Mouse (Mus musculus) heart, postnatal 0 days (tissue): ENCODE measurements around the gene Stox2. TPM values are rescaled to one million over a fixed set of nuclear protein-coding genes. Genes with fewer than 3 reads are reported as not detected.

Source experiments
- ATAC-seq: fragments of 200-750 bp; cut with Nextera tagmentation; 2 replicates; pipeline ENCODE4 v1.8.0; 2017; ENCODE audit warnings: low read depth, moderate number of reproducible peaks, moderate library complexity; ENCODE audit not compliant: insufficient read depth
- DNase-seq: peaks from one replicate; pipeline ENCODE4 v3.0.0-alpha.2; 2016; ENCODE audit warnings: low spot score
- H3K27ac ChIP-seq: fragments of 300-500 bp; sonication (generic); 2 replicates; pipeline ENCODE4 v1.5.1; 2014; ENCODE audit warnings: low read depth, mild to moderate bottlenecking
- H3K27me3 ChIP-seq: fragments of 300-500 bp; sonication (generic); 2 replicates; pipeline ENCODE4 v1.6.1; 2014; ENCODE audit warnings: low read length, mixed read lengths; ENCODE audit not compliant: control insufficient read depth, insufficient read depth
- H3K36me3 ChIP-seq: fragments of 300-500 bp; sonication (generic); replicated peaks from 2 replicates; pipeline ENCODE4 v1.6.1; 2014; ENCODE audit warnings: low read length, mixed read lengths; ENCODE audit not compliant: control insufficient read depth, insufficient read depth
- H3K4me1 ChIP-seq: fragments of 300-500 bp; sonication (generic); 2 replicates; pipeline ENCODE4 v1.6.1; 2014; ENCODE audit warnings: antibody characterized with exemption; ENCODE audit not compliant: control insufficient read depth, insufficient read depth
- H3K4me2 ChIP-seq: fragments of 300-500 bp; sonication (generic); 2 replicates; pipeline ENCODE4 v1.6.1; 2014; ENCODE audit warnings: low read depth, mild to moderate bottlenecking, low read length, moderate library complexity
- H3K4me3 ChIP-seq: fragments of 300-500 bp; sonication (generic); 2 replicates; pipeline ENCODE4 v1.5.1; 2014; ENCODE audit warnings: low read depth, low read length
- H3K9ac ChIP-seq: fragments of 300-500 bp; sonication (generic); replicated peaks from 2 replicates; pipeline ENCODE4 v1.6.1; 2014; ENCODE audit warnings: low read depth, low read length, mixed read lengths
- H3K9me3 ChIP-seq: fragments of 300-500 bp; sonication (generic); replicated peaks from 2 replicates; pipeline ENCODE4 v1.6.1; 2016; ENCODE audit warnings: low read length; ENCODE audit not compliant: control insufficient read depth
- CTCF ChIP-seq: IDR thresholded peaks from 2 replicates; pipeline ENCODE4 v1.5.1; 2016; ENCODE audit warnings: antibody characterized with exemption, control low read depth, low read depth
- EP300 ChIP-seq: IDR thresholded peaks from 2 replicates; pipeline ENCODE4 v1.6.1; 2016; ENCODE audit warnings: antibody characterized with exemption, low read depth
- WGBS: fragments of 180-500 bp; shearing (Covaris S2); extraction: QIAGEN DNeasy Blood & Tissue Kit; methylation state at CpG from one replicate; pipeline ENCODE4 v1.1.7; 2014; 5-methylcytosine and 5-hydroxymethylcytosine counted together
- polyA plus RNA-seq: library from polyadenylated mRNA; unstranded; fragments of >200 nt; fragmentation: Nextera tagmentation; extraction: Ambion mirVana; gene quantifications from 2 replicates; pipeline ENCODE4 v1.2.1, GENCODE M21; 2015
- total RNA-seq: library from RNA; depleted of rRNA; stranded (reverse); fragments of >200 nt; gene quantifications from 2 replicates; pipeline ENCODE4 v1.2.3, GENCODE M21; 2014; ENCODE audit warnings: low replicate concordance

Gene Stox2
- total and polyA plus RNA-seq, 2 experiments from 2014 or later, result 6.2 to 12.7 TPM

GRCm38 (mm10) chr8:47278211-47278610, 168.0 kb downstream of the Stox2 start:
- Histone ChIP-seq H3K27ac (no peak overlapping the region), H3K4me1 (peaks cover 14% of the 10 kb centered on the region; the same call in 1 of the 2 replicates), H3K9ac (no peak overlapping the region), H3K9me3 (no peaks in the 10 kb centered on the region), H3K36me3 (no peaks in the 10 kb centered on the region), H3K27me3 (no peaks in the 10 kb centered on the region), H3K4me2 (no peak overlapping the region), H3K4me3 (no peak overlapping the region)
- WGBS, result 68% methylated on average over 3 of the region's 3 CpGs
- no peak for DNase-seq
- ATAC-seq, result no peak
- TF ChIP-seq CTCF (no peak), EP300 (no peak)

DNA sequence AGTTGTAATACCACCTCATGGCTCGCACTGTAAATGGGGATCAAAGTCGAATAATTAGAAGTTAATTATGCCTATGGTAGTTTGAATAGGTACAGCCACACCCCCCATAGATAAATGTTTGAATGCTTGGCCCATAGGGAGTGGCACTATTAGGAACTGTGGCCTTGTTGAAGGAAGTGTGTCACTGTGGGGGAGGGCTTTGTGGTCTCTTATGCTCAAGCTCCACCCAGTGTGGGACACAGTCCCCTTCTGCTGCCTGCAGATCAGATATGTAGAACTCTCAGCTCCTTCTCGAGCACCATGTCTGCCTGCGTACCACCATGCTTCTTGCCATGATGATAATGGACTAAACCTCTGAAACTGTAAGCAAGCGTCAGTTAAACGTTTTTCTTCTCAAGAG, 177.2 kb downstream of the Stox2 start:
- Histone ChIP-seq H3K4me1 (peaks cover 21% of the 10 kb centered on the region), H3K4me3 (no peak overlapping the region), H3K36me3 (no peaks in the 10 kb centered on the region), H3K27me3 (no peaks in the 10 kb centered on the region), H3K27ac (peak overlapping the region; percentile 54; the same call in 1 of the 2 replicates), H3K4me2 (0 out of 2 replicates have a peak overlapping the region, but pooled peaks have one; percentile 37), H3K9me3 (no peaks in the 10 kb centered on the region), H3K9ac (no peak overlapping the region)
- ATAC-seq (no peak; the same call in 1 of the 2 replicates), DNase-seq (no peak)
- TF ChIP-seq EP300 (no peak), CTCF (no peak)
- 85% methylated on average over 6 of the region's 6 CpGs for WGBS

DNA sequence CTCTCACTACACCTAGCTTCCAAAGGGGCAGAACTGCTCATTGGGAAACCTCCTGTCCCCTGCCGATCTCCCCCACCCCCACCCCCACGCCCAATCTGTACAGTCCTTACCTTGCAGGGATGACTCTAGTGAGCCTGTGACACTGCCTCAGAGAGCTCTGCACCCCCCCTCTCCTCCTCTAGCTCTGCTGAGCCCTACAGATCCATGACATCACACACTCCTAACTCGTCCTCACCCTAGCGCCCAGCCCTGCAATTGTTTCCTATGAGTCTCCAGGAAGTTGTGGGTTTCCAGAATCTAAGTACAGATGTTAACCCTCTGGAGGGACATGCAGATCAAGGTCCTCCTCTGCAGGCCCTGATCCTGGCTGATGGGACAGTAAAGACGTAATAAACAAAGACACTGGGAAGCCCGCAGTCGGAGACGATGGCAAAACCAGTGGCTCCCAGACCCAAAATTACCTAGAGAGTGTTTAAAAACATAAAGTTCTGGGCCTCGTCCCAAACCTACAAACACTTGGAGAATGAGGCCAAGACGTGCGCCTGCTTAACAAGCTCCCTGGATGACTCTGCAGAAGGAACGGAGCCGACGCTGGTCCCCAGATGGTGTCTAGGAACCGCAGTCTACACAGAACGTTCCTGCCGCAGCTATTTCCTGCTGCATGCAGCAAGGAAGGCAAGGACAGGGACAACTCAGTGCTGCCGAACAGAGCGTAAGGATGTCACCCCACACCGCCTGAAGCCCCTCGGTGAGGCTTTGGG, 177.9 kb downstream of the Stox2 start:
- ATAC-seq, result peak; percentile 88
- TF ChIP-seq CTCF (peak; percentile 14; the same call in 1 of the 2 replicates), EP300 (no peak)

GRCm38 (mm10) chr8:47263070-47263843, 182.9 kb downstream of the Stox2 start:
- Histone ChIP-seq H3K4me3 (no peak overlapping the region), H3K27ac (no peak overlapping the region), H3K36me3 (no peaks in the 10 kb centered on the region), H3K27me3 (no peaks in the 10 kb centered on the region), H3K4me2 (no peak overlapping the region), H3K4me1 (peaks cover 23% of the 10 kb centered on the region), H3K9ac (no peak overlapping the region), H3K9me3 (no peaks in the 10 kb centered on the region)
- no peak for ATAC-seq
- no peak for TF ChIP-seq CTCF
- no peak for TF ChIP-seq EP300
- no peak for DNase-seq
- 72% methylated on average over 17 of the region's 17 CpGs for WGBS

More for the DNA sequence above, 177.9 kb downstream of the Stox2 start:
- peak overlapping the region; percentile 37 for H3K4me2 ChIP-seq
- peak overlapping the region; percentile 54 for H3K27ac ChIP-seq
- H3K4me1 ChIP-seq, result peaks cover 27% of the 10 kb centered on the region
- H3K27me3 ChIP-seq, result no peaks in the 10 kb centered on the region
- no peaks in the 10 kb centered on the region for H3K36me3 ChIP-seq
- no peak overlapping the region for H3K4me3 ChIP-seq
- peak; percentile 71 for DNase-seq
- WGBS, result 55% methylated on average over 21 of the region's 21 CpGs
- H3K9ac ChIP-seq, result no peak overlapping the region
- H3K9me3 ChIP-seq, result no peaks in the 10 kb centered on the region

DNA sequence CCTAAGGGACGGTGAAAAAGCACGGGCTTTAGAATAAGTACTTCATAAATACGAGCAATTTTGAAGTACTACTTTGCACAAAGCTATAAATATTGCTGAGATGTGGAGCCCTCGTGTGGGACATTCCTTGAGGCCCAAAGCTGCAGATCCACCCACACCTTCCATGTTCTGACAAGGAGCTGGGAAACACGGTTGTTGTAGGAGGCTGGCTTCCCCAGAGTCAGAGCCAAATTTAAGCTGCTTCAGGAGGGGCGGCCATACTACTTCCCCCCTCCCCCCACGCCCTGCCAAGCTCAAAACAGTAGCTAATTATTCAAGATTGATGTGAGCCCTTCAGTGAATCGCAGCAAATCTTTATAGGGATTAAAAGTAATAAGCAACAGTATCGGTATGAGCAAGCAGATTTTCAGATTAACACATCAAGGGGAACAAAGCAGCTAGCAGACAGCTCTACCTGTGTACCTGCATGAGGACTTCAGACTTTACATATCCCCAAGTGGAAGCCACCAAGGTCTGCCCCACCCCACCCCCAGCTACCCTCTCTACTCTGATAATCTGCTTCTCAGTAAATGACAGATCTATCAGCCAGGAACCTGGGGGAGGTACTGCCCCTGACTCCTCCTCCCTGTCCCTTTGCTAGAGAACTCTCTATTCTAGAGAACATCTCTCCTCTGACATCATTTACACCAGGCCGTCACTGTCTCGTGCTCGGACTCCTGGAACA, 185.2 kb downstream of the Stox2 start:
- no peak overlapping the region for H3K9ac ChIP-seq
- no peak overlapping the region for H3K27ac ChIP-seq
- no peak overlapping the region for H3K4me2 ChIP-seq
- DNase-seq (no peak), ATAC-seq (no peak)
- no peaks in the 10 kb centered on the region for H3K27me3 ChIP-seq
- WGBS, result 34% methylated on average over 12 of the region's 12 CpGs
- TF ChIP-seq CTCF, result no peak
- TF ChIP-seq EP300, result no peak
- no peaks in the 10 kb centered on the region for H3K9me3 ChIP-seq
- H3K36me3 ChIP-seq, result no peaks in the 10 kb centered on the region
- H3K4me3 ChIP-seq, result no peak overlapping the region
- H3K4me1 ChIP-seq, result peaks cover 12% of the 10 kb centered on the region
